Mouse (Mus musculus): Measurements from ENCODE around the gene Hsd17b6.

DNA sequence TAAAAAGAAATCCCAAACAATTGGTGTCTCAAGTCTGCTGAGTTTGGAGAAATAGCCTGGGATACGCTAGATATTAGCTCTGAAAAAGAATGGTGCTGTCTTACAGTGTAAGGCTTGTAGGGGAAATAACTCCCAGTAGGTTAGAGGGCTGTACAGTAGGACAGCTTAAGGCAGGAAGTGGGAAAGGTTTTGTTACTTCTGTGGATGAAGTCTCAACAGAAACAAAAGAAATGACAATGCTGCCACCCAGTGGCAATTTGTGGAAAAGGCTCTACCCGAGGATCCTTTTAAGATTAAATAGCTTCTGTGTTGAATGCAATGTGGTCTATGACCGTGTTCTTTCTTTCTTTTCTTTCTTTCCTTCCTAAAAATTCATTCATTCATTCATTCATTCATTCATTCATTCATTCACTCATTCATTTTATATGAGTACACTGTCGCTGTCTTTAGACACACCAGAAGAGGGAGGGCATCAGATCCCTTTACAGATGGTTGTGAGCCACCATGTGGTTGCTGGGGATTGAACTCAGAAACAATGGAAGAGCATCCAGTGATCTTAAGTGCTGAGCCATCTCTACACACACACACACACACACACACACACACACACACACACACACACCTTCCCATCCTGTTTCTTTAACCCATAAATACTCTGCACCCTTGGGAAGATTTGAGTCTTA, 937 bp upstream of the Hsd17b6 start:
- TF ChIP-seq CTCF (IDR thresholded peaks at IDR 0.05; ENCODE audit: borderline replicate concordance, control insufficient read depth, extremely low read depth, insufficient read depth, low read length, poor library complexity) (no peak), POLR2A (IDR thresholded peaks at IDR 0.05; ENCODE audit: control insufficient read depth, extremely low read depth, insufficient read depth, low read length, poor library complexity) (no peak)

Data from thymus, adult 2 months (tissue).